Mouse (Mus musculus) forelimb bud, embryonic 11.5 days (tissue): ENCODE measurements at regions not wholly inside any gene's neighbourhood (a gene's known extent, or its start where the extent isn't known, plus 50 kb on each side); places are given as distances from the start of the nearest gene placed in this dataset.

ENCODE experiments used
- DNase-seq: peaks from one replicate; pipeline ENCODE4 v3.0.0-alpha.2; 2012; ENCODE audit warnings: low read depth, low spot score

- DNase-seq = no peak
These were observed 128.4 kb upstream of the N6amt1 start for GRCm38 (mm10) chr16:87225595-87225994.

GRCm38 (mm10) chr16:87225085-87225484 lies 128.9 kb upstream of the N6amt1 start:
- no peak for DNase-seq

- DNase-seq = no peak
These were observed 130.0 kb upstream of the N6amt1 start for GRCm38 (mm10) chr16:87224024-87224423.

GRCm38 (mm10) chr16:87220611-87221010 lies 133.4 kb upstream of the N6amt1 start:
- no peak for DNase-seq

GRCm38 (mm10) chr16:87220201-87220600 lies 133.8 kb upstream of the N6amt1 start:
- DNase-seq = no peak

GRCm38 (mm10) chr16:87207875-87208274 lies 146.1 kb upstream of the N6amt1 start:
- DNase-seq = no peak

- no peak for DNase-seq
These were observed 163.5 kb upstream of the N6amt1 start for GRCm38 (mm10) chr16:87190471-87190870.

- no peak for DNase-seq
These were observed 165.2 kb upstream of the N6amt1 start for GRCm38 (mm10) chr16:87188737-87189136.

- no peak for DNase-seq
These were observed 181.6 kb upstream of the N6amt1 start for GRCm38 (mm10) chr16:87172395-87172794.

- DNase-seq = no peak
These were observed 214.7 kb upstream of the N6amt1 start for GRCm38 (mm10) chr16:87139301-87139700.

- DNase-seq = no peak
These were observed 217.5 kb upstream of the N6amt1 start for GRCm38 (mm10) chr16:87136503-87136902.

GRCm38 (mm10) chr16:87134452-87134851 lies 219.5 kb upstream of the N6amt1 start:
- DNase-seq = no peak

- DNase-seq = no peak
These were observed 220.1 kb upstream of the N6amt1 start for GRCm38 (mm10) chr16:87133874-87134273.

GRCm38 (mm10) chr16:87132082-87132481 lies 221.9 kb upstream of the N6amt1 start:
- no peak for DNase-seq

- DNase-seq = no peak
These were observed 223.0 kb upstream of the N6amt1 start for GRCm38 (mm10) chr16:87130733-87131640.

- no peak for DNase-seq
These were observed 225.0 kb upstream of the N6amt1 start for GRCm38 (mm10) chr16:87129021-87129420.

- no peak for DNase-seq
These were observed 225.8 kb upstream of the N6amt1 start for GRCm38 (mm10) chr16:87128230-87128629.

GRCm38 (mm10) chr16:87124519-87124918 lies 229.5 kb upstream of the N6amt1 start:
- DNase-seq = no peak

- DNase-seq = no peak
These were observed 250.4 kb upstream of the N6amt1 start for GRCm38 (mm10) chr16:87103599-87103998.

GRCm38 (mm10) chr16:87102057-87102456 lies 251.9 kb upstream of the N6amt1 start:
- no peak for DNase-seq

GRCm38 (mm10) chr16:87092011-87092410 lies 262.0 kb upstream of the N6amt1 start:
- DNase-seq = peak; percentile 64

- no peak for DNase-seq
These were observed 264.7 kb upstream of the N6amt1 start for GRCm38 (mm10) chr16:87089322-87089721.

GRCm38 (mm10) chr16:87083505-87083904 lies 270.5 kb upstream of the N6amt1 start:
- no peak for DNase-seq
